8 mouse cellular contexts compared by ENCODE assay signal in the genomic region with DNA sequence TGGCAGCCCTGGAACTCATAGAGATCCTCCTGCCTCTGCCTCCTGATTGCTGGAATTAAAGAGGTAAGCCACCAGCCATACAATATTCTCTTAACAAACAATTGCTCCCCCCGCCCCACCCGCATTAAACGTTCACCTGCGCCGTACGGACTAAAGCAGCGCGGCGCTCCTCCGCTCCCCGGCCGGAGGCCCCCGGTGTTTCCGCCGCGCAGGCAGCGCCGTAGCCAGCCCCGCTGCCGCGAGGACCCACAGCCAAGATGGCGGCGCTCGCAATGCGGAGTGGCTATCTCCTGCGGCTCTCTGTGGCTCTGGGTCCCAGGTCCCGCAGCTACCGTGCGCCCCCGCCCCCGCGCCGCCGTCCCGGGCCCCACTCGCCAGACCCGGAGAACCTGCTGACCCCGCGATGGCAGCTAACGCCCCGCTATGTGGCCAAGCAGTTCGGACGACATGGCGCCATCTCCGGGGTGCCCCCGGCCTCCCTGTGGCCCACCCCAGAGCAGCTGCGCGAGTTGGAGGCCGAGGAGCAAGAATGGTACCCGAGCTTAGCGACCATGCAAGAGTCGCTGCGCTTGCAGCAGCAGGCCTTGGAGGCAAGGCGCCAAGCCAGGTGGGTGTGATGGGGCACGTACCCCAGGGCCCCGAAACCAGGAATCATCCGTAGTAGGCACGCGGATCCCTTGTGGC. TPM values are rescaled to one million over a fixed set of nuclear protein-coding genes. Genes with fewer than 3 reads are reported as not detected.
A peak's percentile ranks its signal among the peaks of the same experiment; 100 is the strongest.
DNase-seq lines count a peak whose midpoint lies in the region; ATAC-seq and TF ChIP-seq lines count a peak whose summit lies in the region.

No protein-coding gene starts in this region.

- peak; percentile 72 for DNase-seq in layer of hippocampus, adult 11-12 months (ENCODE audit: low spot score)
- no peak for DNase-seq in layer of hippocampus, adult 9-10 months (ENCODE audit: low spot score)
- DNase-seq in embryonic facial prominence, embryonic 11.5 days (ENCODE audit: low spot score) = peak; percentile 81
- peak; percentile 98 for DNase-seq in heart, adult 11 months

- peak; percentile 80; the same call in 1 of the 2 replicates for TF ChIP-seq POLR2A in small intestine, adult 2 months (IDR thresholded peaks at IDR 0.05; ENCODE audit: low read depth, low read length)

- under 1% methylated on average over 59 of the region's 59 CpGs for WGBS in embryonic facial prominence, embryonic 11.5 days
- WGBS in intestine, postnatal 0 days = 1% methylated on average over 57 of the region's 59 CpGs
- WGBS in limb, embryonic 12.5 days = 1% methylated on average over 59 of the region's 59 CpGs
- 1% methylated on average over 59 of the region's 59 CpGs for WGBS in midbrain, embryonic 12.5 days
- 1% methylated on average over 59 of the region's 59 CpGs for WGBS in small intestine, adult 2 months

- H3K27ac ChIP-seq in embryonic facial prominence, embryonic 11.5 days (replicated peaks; ENCODE audit: low read depth, low read length) = peak overlapping the region; percentile 90
- peak overlapping the region; percentile 71 for H3K27ac ChIP-seq in intestine, postnatal 0 days (ENCODE audit: low read depth, low read length)
- H3K27ac ChIP-seq in limb, embryonic 12.5 days = peak overlapping the region; percentile 97
- peak overlapping the region; percentile 94 for H3K27ac ChIP-seq in midbrain, embryonic 12.5 days (replicated peaks)
- peak overlapping the region; percentile 67 for H3K27ac ChIP-seq in small intestine, adult 2 months (ENCODE audit: insufficient read depth, low read depth, low read length)

- TF ChIP-seq CTCF in intestine, postnatal 0 days (IDR thresholded peaks at IDR 0.05; ENCODE audit: low read depth) = no peak
- no peak for TF ChIP-seq CTCF in small intestine, adult 2 months (IDR thresholded peaks at IDR 0.05; ENCODE audit: extremely low read depth, insufficient read length, insufficient replicate concordance, low read depth, low read length)

- peak overlapping the region; percentile 59 for H3K4me2 ChIP-seq in embryonic facial prominence, embryonic 11.5 days (ENCODE audit: low read depth, low read length)
- H3K4me2 ChIP-seq in intestine, postnatal 0 days (replicated peaks; ENCODE audit: low read depth) = peak overlapping the region; percentile 87
- H3K4me2 ChIP-seq in limb, embryonic 12.5 days = peak overlapping the region; percentile 60
- peak overlapping the region; percentile 59 for H3K4me2 ChIP-seq in midbrain, embryonic 12.5 days (replicated peaks)

- no peaks in the 10 kb centered on the region for H3K27me3 ChIP-seq in embryonic facial prominence, embryonic 11.5 days (ENCODE audit: control insufficient read depth, insufficient read depth, low read length)
- no peaks in the 10 kb centered on the region for H3K27me3 ChIP-seq in intestine, postnatal 0 days (replicated peaks; ENCODE audit: control insufficient read depth, insufficient read depth, low read length)
- H3K27me3 ChIP-seq in limb, embryonic 12.5 days = no peaks in the 10 kb centered on the region
- 0 out of 2 replicates have a peak, but pooled peaks cover 3% of the 10 kb centered on the region for H3K27me3 ChIP-seq in midbrain, embryonic 12.5 days
- no peaks in the 10 kb centered on the region for H3K27me3 ChIP-seq in small intestine, adult 2 months (ENCODE audit: control insufficient read depth, insufficient read depth, low read length)

- peaks cover 18% of the 10 kb centered on the region for H3K36me3 ChIP-seq in embryonic facial prominence, embryonic 11.5 days (replicated peaks; ENCODE audit: control insufficient read depth, insufficient read depth, low read depth, low read length)
- H3K36me3 ChIP-seq in intestine, postnatal 0 days (ENCODE audit: control insufficient read depth, insufficient read depth) = peaks cover 32% of the 10 kb centered on the region
- H3K36me3 ChIP-seq in limb, embryonic 12.5 days = peaks cover 35% of the 10 kb centered on the region
- H3K36me3 ChIP-seq in midbrain, embryonic 12.5 days = peaks cover 36% of the 10 kb centered on the region
- H3K36me3 ChIP-seq in small intestine, adult 2 months (ENCODE audit: control insufficient read depth, insufficient read depth, low read length) = peaks cover 29% of the 10 kb centered on the region

- H3K9ac ChIP-seq in embryonic facial prominence, embryonic 11.5 days (replicated peaks; ENCODE audit: low read length) = peak overlapping the region; percentile 99
- peak overlapping the region; percentile 83 for H3K9ac ChIP-seq in intestine, postnatal 0 days (ENCODE audit: low read depth, low read length)
- H3K9ac ChIP-seq in limb, embryonic 12.5 days (replicated peaks) = peak overlapping the region; percentile 97
- H3K9ac ChIP-seq in midbrain, embryonic 12.5 days (replicated peaks) = peak overlapping the region; percentile 98

- peak; percentile 64 for ATAC-seq in embryonic facial prominence, embryonic 11.5 days (replicated peaks; ENCODE audit: insufficient number of reproducible peaks, low FRiP score, low TSS enrichment, low read depth)
- peak; percentile 76 for ATAC-seq in intestine, postnatal 0 days
- ATAC-seq in limb, embryonic 12.5 days (ENCODE audit: insufficient number of reproducible peaks, insufficient read depth, low FRiP score, low TSS enrichment, low read depth) = peak; percentile 42; the same call in 1 of the 2 replicates
- ATAC-seq in midbrain, embryonic 12.5 days (ENCODE audit: low FRiP score, low read depth) = peak; percentile 81

- H3K9me3 ChIP-seq in embryonic facial prominence, embryonic 11.5 days (replicated peaks; ENCODE audit: control insufficient read depth, low read length) = no peaks in the 10 kb centered on the region
- no peaks in the 10 kb centered on the region for H3K9me3 ChIP-seq in intestine, postnatal 0 days (ENCODE audit: control insufficient read depth)
- H3K9me3 ChIP-seq in limb, embryonic 12.5 days = no peaks in the 10 kb centered on the region
- no peaks in the 10 kb centered on the region for H3K9me3 ChIP-seq in midbrain, embryonic 12.5 days

- H3K4me3 ChIP-seq in embryonic facial prominence, embryonic 11.5 days (ENCODE audit: low read depth, low read length) = peak overlapping the region; percentile 97
- peak overlapping the region; percentile 93 for H3K4me3 ChIP-seq in intestine, postnatal 0 days (ENCODE audit: low read depth, low read length)
- H3K4me3 ChIP-seq in limb, embryonic 12.5 days (replicated peaks) = peak overlapping the region; percentile 91
- peak overlapping the region; percentile 95 for H3K4me3 ChIP-seq in midbrain, embryonic 12.5 days
- peak overlapping the region; percentile 99 for H3K4me3 ChIP-seq in small intestine, adult 2 months (ENCODE audit: low read depth, low read length)

- H3K4me1 ChIP-seq in embryonic facial prominence, embryonic 11.5 days (ENCODE audit: control insufficient read depth, insufficient read depth, low read length) = peaks cover 5% of the 10 kb centered on the region
- H3K4me1 ChIP-seq in intestine, postnatal 0 days (replicated peaks; ENCODE audit: control insufficient read depth, insufficient read depth, low read length) = no peaks in the 10 kb centered on the region
- peaks cover 18% of the 10 kb centered on the region for H3K4me1 ChIP-seq in limb, embryonic 12.5 days (replicated peaks)
- peaks cover 15% of the 10 kb centered on the region for H3K4me1 ChIP-seq in midbrain, embryonic 12.5 days
- H3K4me1 ChIP-seq in small intestine, adult 2 months (ENCODE audit: control insufficient read depth, insufficient read depth, insufficient read length, low read length) = peaks cover 3% of the 10 kb centered on the region; the same call in 1 of the 2 replicates

RNA-seq across cellular contexts. Expression of a gene that starts 0.9 kb away (rescaled TPM):
- polyA plus RNA-seq in embryonic facial prominence, embryonic 11.5 days (2014; fragmentation: Nextera tagmentation; extraction: Ambion mirVana) = 41.5 and 42.3 TPM in 2 replicates
- polyA plus RNA-seq in intestine, postnatal 0 days (2015; fragmentation: Nextera tagmentation; extraction: Ambion mirVana) = 36.3 and 37.6 TPM in 2 replicates
- polyA plus RNA-seq in limb, embryonic 12.5 days (2016; fragmentation: Nextera tagmentation; extraction: Ambion mirVana) = 46.5 and 48.6 TPM in 2 replicates
- 36.1 and 36.6 TPM in 2 replicates for polyA plus RNA-seq in midbrain, embryonic 12.5 days (2016; fragmentation: Nextera tagmentation; extraction: Ambion mirVana)
- 50.5 and 64.1 TPM in 2 replicates for polyA plus RNA-seq in small intestine, adult 2 months (2012; rRNA removed)

RNA-seq across cellular contexts. Expression of a gene that starts 8.3 kb away (rescaled TPM):
- 79.6 and 88.2 TPM in 2 replicates for polyA plus RNA-seq in embryonic facial prominence, embryonic 11.5 days (2014; fragmentation: Nextera tagmentation; extraction: Ambion mirVana)
- polyA plus RNA-seq in intestine, postnatal 0 days (2015; fragmentation: Nextera tagmentation; extraction: Ambion mirVana) = 67.8 and 74.2 TPM in 2 replicates
- 104 and 109 TPM in 2 replicates for polyA plus RNA-seq in limb, embryonic 12.5 days (2016; fragmentation: Nextera tagmentation; extraction: Ambion mirVana)
- 104 and 110 TPM in 2 replicates for polyA plus RNA-seq in midbrain, embryonic 12.5 days (2016; fragmentation: Nextera tagmentation; extraction: Ambion mirVana)
- polyA plus RNA-seq in small intestine, adult 2 months (2012; rRNA removed) = 26.4 and 47.5 TPM in 2 replicates

RNA-seq across cellular contexts. Expression of a gene that starts 9.6 kb away (rescaled TPM):
- polyA plus RNA-seq in embryonic facial prominence, embryonic 11.5 days (2014; fragmentation: Nextera tagmentation; extraction: Ambion mirVana) = 3.6 and 3.8 TPM in 2 replicates
- 1.9 and 2.2 TPM in 2 replicates for polyA plus RNA-seq in intestine, postnatal 0 days (2015; fragmentation: Nextera tagmentation; extraction: Ambion mirVana)
- 4.1 and 5.1 TPM in 2 replicates for polyA plus RNA-seq in limb, embryonic 12.5 days (2016; fragmentation: Nextera tagmentation; extraction: Ambion mirVana)
- polyA plus RNA-seq in midbrain, embryonic 12.5 days (2016; fragmentation: Nextera tagmentation; extraction: Ambion mirVana) = 5.0 and 6.1 TPM in 2 replicates
- polyA plus RNA-seq in small intestine, adult 2 months (2012; rRNA removed) = 0.98 and 2.1 TPM in 2 replicates

RNA-seq across cellular contexts. Expression of a gene that starts 14.6 kb away (rescaled TPM):
- 815 and 826 TPM in 2 replicates for polyA plus RNA-seq in embryonic facial prominence, embryonic 11.5 days (2014; fragmentation: Nextera tagmentation; extraction: Ambion mirVana)
- polyA plus RNA-seq in intestine, postnatal 0 days (2015; fragmentation: Nextera tagmentation; extraction: Ambion mirVana) = 474 and 507 TPM in 2 replicates
- polyA plus RNA-seq in limb, embryonic 12.5 days (2016; fragmentation: Nextera tagmentation; extraction: Ambion mirVana) = 764 and 842 TPM in 2 replicates
- polyA plus RNA-seq in midbrain, embryonic 12.5 days (2016; fragmentation: Nextera tagmentation; extraction: Ambion mirVana) = 640 and 681 TPM in 2 replicates
- 82.6 and 120 TPM in 2 replicates for polyA plus RNA-seq in small intestine, adult 2 months (2012; rRNA removed)

RNA-seq across cellular contexts. Expression of a gene that starts 24.6 kb away (rescaled TPM):
- 73.0 and 85.7 TPM in 2 replicates for polyA plus RNA-seq in embryonic facial prominence, embryonic 11.5 days (2014; fragmentation: Nextera tagmentation; extraction: Ambion mirVana)
- polyA plus RNA-seq in intestine, postnatal 0 days (2015; fragmentation: Nextera tagmentation; extraction: Ambion mirVana) = 27.3 and 28.3 TPM in 2 replicates
- 109 and 114 TPM in 2 replicates for polyA plus RNA-seq in limb, embryonic 12.5 days (2016; fragmentation: Nextera tagmentation; extraction: Ambion mirVana)
- polyA plus RNA-seq in midbrain, embryonic 12.5 days (2016; fragmentation: Nextera tagmentation; extraction: Ambion mirVana) = 105 and 113 TPM in 2 replicates
- 20.2 and 29.1 TPM in 2 replicates for polyA plus RNA-seq in small intestine, adult 2 months (2012; rRNA removed)
